Mouse (Mus musculus) lung, adult 2 months (tissue): ENCODE data around the gene Ppp2r5e.

Experiments
- CTCF ChIP-seq: fragments of 200-500 bp; IDR thresholded peaks from 2 replicates; pipeline ENCODE4 v1.5.1; 2011; ENCODE audit warnings: mild to moderate bottlenecking, low read length, control low read depth; ENCODE audit not compliant: insufficient read depth
- POLR2A ChIP-seq: fragments of 200-500 bp; IDR thresholded peaks from 2 replicates; pipeline ENCODE4 v1.6.1; 2011; ENCODE audit warnings: low read depth, mild to moderate bottlenecking, control low read depth, low read length, borderline replicate concordance; ENCODE audit errors: extremely low read depth

- no peak for TF ChIP-seq CTCF
- TF ChIP-seq POLR2A = no peak
These were observed 58.9 kb downstream of the Ppp2r5e start for GRCm38 (mm10) chr12:75537019-75537672.
